Mouse (Mus musculus) kidney, adult 9 months (tissue): ENCODE results near the gene 4930503B20Rik.

ENCODE experiments used
- DNase-seq: peaks from one replicate; pipeline ENCODE4 v3.0.0; 2022

4930503B20Rik gene

GRCm38 (mm10) chr3:146596387-146596786 lies 54.7 kb downstream of the 4930503B20Rik start:
- no peak for DNase-seq

- DNase-seq: no peak
Observed at GRCm38 (mm10) chr3:146595440-146595839, 55.7 kb downstream of the 4930503B20Rik start.
